Mouse (Mus musculus) brain, embryonic 18.5 days (tissue): Measurements from ENCODE around the gene Mdc1.
A peak's percentile ranks its signal among the peaks of the same experiment; 100 is the strongest.
"Not testable (repeated sequence)": the region's sequence is repeated elsewhere in the genome, so short reads cannot be mapped to it uniquely, and the experiment has no call there.

Experiments
- DNase-seq: peaks from one replicate; pipeline ENCODE4 v3.0.0-alpha.2; 2012; ENCODE audit warnings: low read depth, low spot score

The Mdc1 gene

GRCm38 (mm10) chr17:35822564-35822963, 18.8 kb upstream of the Mdc1 start:
- DNase-seq, result no peak

GRCm38 (mm10) chr17:35822964-35823937, 18.1 kb upstream of the Mdc1 start, which contains the start of gene Flot1:
Flot1 (plus strand) TSS chr17:35823230.
- DNase-seq, result peak; percentile 69

DNA sequence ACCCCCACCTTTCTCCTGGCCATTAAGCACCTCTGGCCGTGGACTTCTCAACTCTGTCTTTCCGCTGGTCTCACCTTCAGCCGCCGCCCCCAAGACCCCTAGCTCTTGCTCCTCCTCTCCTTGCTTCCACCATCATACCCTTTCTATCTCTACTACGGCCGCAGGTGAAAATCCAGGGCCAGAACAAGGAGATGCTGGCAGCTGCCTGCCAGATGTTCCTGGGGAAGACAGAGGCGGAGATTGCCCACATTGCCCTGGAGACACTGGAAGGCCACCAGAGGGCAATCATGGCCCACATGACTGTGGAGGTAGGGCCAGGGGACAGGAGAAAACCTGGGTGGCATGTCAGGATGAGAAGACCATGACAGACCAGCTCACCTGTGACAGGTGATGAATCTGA, 16.9 kb upstream of the Mdc1 start:
- no peak for DNase-seq

- DNase-seq, result no peak
These were observed 16.0 kb upstream of the Mdc1 start for GRCm38 (mm10) chr17:35825109-35825850.

- no peak for DNase-seq
These were observed 11.6 kb upstream of the Mdc1 start for GRCm38 (mm10) chr17:35829737-35830136.

DNA sequence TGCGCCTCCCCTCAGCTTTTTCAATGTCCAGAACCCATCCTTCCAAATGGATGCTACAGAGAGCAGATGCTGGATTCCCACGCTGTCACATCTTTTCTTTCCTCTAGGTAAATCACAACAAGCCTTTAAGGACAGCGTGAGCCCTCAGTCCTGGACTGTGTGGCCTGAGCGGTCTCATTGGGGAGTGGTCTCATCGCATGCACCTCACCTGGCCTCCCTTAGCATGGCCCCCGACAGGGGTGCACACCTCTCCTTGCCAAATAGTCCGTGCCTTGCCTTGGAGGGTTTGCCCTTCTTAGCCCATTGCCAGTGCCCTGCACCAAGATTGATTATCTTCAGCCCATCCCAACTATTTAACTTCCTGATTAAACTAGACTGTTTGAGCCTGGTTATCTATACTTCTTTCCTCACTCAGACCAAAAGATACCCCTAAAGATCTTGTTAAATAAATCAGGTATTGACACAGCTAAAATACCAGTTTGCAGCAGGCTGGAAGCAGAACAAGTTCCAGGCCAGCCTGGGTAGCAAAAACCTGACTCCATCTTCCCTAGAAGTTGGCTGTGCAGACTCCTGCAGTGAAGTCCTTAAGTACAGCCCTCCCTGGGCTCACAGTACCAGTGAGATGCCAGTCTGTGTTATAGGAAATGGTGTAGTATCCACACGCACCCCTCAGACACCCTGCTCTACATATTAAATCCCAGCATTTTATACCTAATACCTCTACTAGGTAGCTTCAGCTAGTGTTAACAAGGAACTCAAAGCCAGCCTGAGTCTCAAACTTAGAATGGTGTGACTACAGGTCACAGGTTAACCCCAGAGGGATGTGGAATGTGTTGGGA, 8.7 kb upstream of the Mdc1 start:
- DNase-seq, result no peak

DNA sequence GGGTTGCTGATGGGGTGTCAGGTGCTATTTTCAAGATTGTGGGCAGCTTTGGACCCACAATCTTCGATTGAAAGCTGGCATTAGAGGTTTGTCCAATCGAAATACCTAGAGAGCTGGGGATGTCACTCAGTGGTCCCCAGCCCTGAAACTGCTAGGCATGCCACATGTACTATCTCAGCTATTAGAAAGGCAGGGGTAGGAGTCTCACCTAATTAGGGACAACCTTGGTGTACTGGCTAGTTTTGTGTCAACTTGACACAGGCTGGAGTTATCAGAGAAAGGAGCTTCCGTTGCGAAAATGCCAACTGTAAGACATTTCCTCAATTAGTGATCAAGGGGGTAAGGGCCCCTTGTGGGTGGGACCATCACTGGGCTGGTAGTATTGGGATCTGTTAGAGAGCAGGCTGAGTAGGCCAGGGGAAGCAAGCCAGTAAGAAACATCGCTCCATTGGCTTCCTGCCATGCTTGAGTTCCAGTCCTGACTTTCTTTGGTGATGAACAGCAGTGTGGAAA, 8.0 kb upstream of the Mdc1 start:
- no peak for DNase-seq

- DNase-seq, result no peak
These were observed 7.4 kb upstream of the Mdc1 start for GRCm38 (mm10) chr17:35833894-35834293.

DNA sequence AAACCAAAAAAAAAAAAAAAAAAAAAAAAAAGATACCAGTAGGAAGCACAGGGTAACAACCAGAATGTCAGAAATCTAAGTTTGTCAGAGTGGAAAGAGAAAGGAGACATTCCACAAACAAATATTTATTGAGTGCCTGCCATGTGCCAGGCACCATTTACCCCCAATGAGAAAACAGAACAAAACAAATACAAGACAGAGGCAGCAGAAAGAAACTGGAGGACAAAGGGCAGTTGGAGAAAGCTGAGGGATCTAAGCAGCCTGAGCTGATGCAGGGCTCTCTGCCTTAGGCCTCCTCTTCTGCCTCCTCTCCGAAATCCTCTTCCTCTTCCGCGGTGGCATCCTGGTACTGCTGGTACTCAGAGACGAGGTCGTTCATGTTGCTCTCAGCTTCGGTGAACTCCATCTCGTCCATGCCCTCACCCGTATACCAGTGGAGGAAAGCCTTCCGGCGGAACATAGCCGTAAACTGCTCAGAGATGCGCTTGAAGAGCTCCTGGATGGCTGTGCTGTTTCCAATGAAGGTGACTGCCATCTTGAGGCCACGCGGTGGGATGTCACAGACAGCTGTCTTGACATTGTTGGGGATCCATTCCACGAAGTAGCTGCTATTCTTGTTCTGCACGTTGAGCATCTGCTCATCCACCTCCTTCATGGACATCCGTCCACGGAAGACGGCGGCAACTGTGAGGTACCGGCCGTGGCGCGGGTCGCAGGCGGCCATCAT, 6.5 kb upstream of the Mdc1 start:
- no peak for DNase-seq

DNA sequence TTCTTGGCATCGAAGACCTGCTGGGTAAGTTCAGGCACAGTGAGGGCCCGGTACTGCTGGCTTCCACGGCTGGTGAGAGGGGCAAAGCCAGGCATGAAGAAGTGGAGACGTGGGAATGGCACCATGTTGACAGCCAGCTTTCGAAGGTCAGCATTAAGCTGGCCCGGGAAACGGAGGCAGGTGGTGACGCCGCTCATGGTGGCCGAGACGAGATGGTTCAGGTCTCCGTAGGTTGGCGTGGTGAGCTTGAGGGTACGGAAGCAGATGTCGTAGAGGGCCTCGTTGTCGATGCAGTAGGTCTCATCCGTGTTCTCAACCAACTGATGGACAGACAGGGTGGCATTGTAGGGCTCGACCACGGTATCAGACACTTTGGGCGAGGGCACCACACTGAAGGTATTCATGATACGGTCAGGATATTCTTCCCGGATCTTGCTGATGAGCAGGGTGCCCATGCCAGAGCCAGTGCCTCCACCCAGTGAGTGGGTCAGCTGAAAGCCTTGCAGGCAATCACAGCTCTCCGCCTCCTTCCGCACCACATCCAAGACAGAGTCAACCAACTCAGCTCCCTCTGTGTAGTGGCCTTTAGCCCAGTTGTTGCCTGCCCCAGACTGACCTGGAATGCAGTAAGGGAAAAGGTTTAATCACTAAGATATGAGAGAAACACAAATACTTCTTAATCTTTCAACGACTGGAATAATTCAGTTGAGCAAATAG, 5.7 kb upstream of the Mdc1 start:
- no peak for DNase-seq

DNA sequence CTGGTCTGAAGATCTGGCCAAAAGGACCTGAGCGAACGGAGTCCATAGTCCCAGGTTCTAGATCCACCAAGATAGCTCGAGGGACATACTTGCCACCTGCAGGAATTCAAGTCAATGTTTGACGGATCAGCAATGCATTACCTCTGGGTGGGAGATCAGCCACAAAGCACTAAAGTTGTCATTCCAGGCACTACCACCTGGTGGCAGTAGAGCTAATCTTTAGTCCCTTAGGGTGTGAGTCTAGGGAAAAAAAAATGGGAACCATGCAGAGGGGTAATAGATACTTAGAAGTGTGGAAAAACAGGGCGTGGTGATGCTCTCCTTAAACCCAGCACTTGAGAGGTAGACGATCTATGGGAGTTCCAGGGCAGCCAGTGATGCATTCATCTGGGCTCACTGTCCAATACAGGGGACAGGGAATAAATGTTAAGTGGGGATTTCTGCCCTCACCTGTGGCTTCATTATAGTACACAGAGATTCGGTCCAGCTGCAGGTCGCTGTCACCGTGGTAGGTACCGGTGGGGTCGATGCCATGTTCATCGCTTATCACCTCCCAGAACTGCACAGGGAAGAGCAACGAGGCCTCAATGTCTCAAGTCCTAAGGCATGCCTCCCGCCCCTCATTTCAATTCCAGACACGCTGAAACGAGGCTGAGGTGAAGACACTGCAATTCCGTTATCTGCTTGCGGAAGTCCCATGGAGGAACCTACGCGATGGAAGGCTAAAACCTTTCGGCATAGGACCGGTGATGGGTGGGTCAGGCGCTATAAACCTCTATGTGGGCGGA, 4.9 kb upstream of the Mdc1 start:
- peak; percentile 75 for DNase-seq

DNA sequence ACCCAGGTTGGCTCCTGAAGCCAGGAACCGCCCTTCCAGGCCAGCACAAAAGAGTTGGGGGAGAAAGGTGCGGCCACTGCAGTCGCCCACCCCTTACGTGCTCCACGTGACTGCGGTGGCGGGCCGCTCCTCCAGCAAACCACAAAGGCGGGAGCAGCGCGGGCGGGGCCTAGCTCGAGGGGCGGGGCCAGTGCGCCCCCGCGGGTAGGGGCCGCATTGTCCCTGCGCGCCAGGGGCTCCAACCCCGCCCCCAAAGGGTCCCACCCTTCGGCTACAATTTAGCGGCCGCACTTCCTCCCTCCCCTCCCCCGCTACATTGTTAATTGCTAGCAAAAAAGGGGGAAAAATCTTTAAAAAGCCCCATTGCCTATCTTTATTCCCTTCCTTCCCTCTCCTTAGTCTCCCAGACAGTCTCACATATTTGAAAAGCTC, 4.3 kb upstream of the Mdc1 start:
- DNase-seq, result peak; percentile 79

DNA sequence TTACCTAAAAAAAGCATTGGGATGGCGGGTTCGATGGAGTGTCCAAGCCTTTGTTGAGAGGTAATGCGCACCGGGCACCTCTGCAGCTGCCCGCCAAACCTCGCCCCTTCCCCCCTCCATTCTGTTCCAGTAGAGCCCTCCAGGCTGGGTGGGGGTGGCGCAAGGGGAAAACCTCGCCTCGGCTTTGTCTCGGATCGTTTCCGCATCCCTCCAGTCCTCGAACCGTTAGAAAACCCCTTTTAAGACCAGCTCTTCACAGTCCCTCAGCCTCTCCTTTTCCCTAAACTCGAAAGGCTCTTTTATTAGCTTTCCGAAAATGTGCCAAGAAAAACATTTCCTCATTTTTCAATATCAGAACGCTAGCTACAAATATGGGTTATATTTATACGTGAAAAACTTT, 3.8 kb upstream of the Mdc1 start:
- DNase-seq, result no peak

GRCm38 (mm10) chr17:35838122-35838544, 3.2 kb upstream of the Mdc1 start, which contains the start of gene Tubb5:
Tubb5 (minus strand) TSS chr17:35838306.
- peak; percentile 97 for DNase-seq

- DNase-seq, result no peak
These were observed 2.7 kb upstream of the Mdc1 start for GRCm38 (mm10) chr17:35838570-35838969.

GRCm38 (mm10) chr17:35839002-35839401, 2.3 kb upstream of the Mdc1 start:
- DNase-seq, result not testable (repeated sequence)

DNA sequence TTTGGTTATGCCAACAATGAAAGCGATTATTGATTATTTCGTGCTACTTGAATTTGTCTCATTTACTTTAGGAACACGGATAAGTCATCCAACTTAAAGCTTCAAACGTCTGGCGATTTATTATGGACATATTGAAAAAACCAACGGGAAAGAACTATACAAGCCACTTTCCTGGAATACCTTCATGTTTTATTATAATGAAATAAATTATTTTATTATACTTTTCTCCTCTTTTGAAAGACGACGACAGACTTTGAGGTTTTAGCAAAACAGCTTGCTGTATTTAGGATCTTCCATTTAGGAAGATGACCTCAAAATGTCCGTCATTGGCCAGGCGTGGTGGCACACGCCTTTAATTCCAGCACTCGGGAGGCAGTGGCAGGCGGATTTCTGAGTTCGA, 754 bp upstream of the Mdc1 start:
- no peak for DNase-seq

GRCm38 (mm10) chr17:35842006-35842405, 691 bp downstream of the Mdc1 start:
- DNase-seq, result no peak

GRCm38 (mm10) chr17:35843514-35843913, 2.2 kb downstream of the Mdc1 start:
- DNase-seq, result no peak
